Mouse (Mus musculus) neural tube, embryonic 11.5 days (tissue): Measurements from ENCODE around the gene Cnksr3. TPM values are rescaled to one million over a fixed set of nuclear protein-coding genes. Genes with fewer than 3 reads are reported as not detected.

ENCODE experiments used
- ATAC-seq: fragments of 200-750 bp; cut with Nextera tagmentation; 2 replicates; pipeline ENCODE4 v1.8.0; 2017; ENCODE audit warnings: moderate number of reproducible peaks, mild to moderate bottlenecking, moderate TSS enrichment, moderate library complexity; ENCODE audit not compliant: insufficient read depth, low FRiP score, low TSS enrichment
- DNase-seq: peaks from one replicate; pipeline ENCODE4 v3.0.0-alpha.2; 2015; ENCODE audit warnings: low spot score
- H3K27ac ChIP-seq: fragments of 300-500 bp; sonication (generic); 2 replicates; pipeline ENCODE4 v1.5.1; 2014; ENCODE audit warnings: low read depth, mild to moderate bottlenecking, low read length
- H3K27me3 ChIP-seq: fragments of 300-500 bp; sonication (generic); 2 replicates; pipeline ENCODE4 v1.6.1; 2014; ENCODE audit warnings: mild to moderate bottlenecking, low read length, mixed read lengths; ENCODE audit not compliant: control insufficient read depth, insufficient read depth
- H3K36me3 ChIP-seq: fragments of 300-500 bp; sonication (generic); 2 replicates; pipeline ENCODE4 v1.6.1; 2014; ENCODE audit warnings: mild to moderate bottlenecking, low read length, moderate library complexity, mixed read lengths; ENCODE audit not compliant: control insufficient read depth, insufficient read depth
- H3K4me1 ChIP-seq: fragments of 300-500 bp; sonication (generic); 2 replicates; pipeline ENCODE4 v1.6.1; 2014; ENCODE audit warnings: low read length, mixed read lengths; ENCODE audit not compliant: control insufficient read depth, insufficient read depth
- H3K4me2 ChIP-seq: fragments of 300-500 bp; sonication (generic); 2 replicates; pipeline ENCODE4 v1.6.1; 2014; ENCODE audit warnings: low read depth, mild to moderate bottlenecking, moderate library complexity
- H3K4me3 ChIP-seq: fragments of 300-500 bp; sonication (generic); 2 replicates; pipeline ENCODE4 v1.5.1; 2014; ENCODE audit warnings: low read depth, low read length
- H3K9ac ChIP-seq: fragments of 300-500 bp; sonication (generic); 2 replicates; pipeline ENCODE4 v1.6.1; 2014; ENCODE audit warnings: mild to moderate bottlenecking, low read length
- H3K9me3 ChIP-seq: fragments of 300-500 bp; sonication (generic); 2 replicates; pipeline ENCODE4 v1.6.1; 2016; ENCODE audit warnings: low read length; ENCODE audit not compliant: control insufficient read depth
- WGBS: fragments of 180-500 bp; shearing (Covaris S2); extraction: QIAGEN DNeasy Blood & Tissue Kit; methylation state at CpG from one replicate; pipeline ENCODE4 v1.1.7; 2014; 5-methylcytosine and 5-hydroxymethylcytosine counted together
- polyA plus RNA-seq: library from polyadenylated mRNA; unstranded; fragments of >200 nt; fragmentation: Nextera tagmentation; extraction: Ambion mirVana; gene quantifications from 2 replicates; pipeline ENCODE4 v1.2.1, GENCODE M21; 2014

Gene Cnksr3
- polyA plus RNA-seq, 1 experiment from 2014 or later, result 8.1 TPM

GRCm38 (mm10) chr10:7202576-7202975 lies 9.5 kb downstream of the Cnksr3 start:
- no peaks in the 10 kb centered on the region for H3K36me3 ChIP-seq
- 86% methylated on average over 9 of the region's 9 CpGs for WGBS
- H3K9ac ChIP-seq, result no peak overlapping the region
- H3K9me3 ChIP-seq, result no peaks in the 10 kb centered on the region
- no peak overlapping the region for H3K27ac ChIP-seq
- DNase-seq (no peak), ATAC-seq (no peak)
- H3K4me2 ChIP-seq, result no peak overlapping the region
- H3K4me1 ChIP-seq, result no peaks in the 10 kb centered on the region
- H3K4me3 ChIP-seq, result no peak overlapping the region
- H3K27me3 ChIP-seq, result no peaks in the 10 kb centered on the region

GRCm38 (mm10) chr10:7200665-7201064 lies 11.4 kb downstream of the Cnksr3 start:
- H3K4me2 ChIP-seq, result no peak overlapping the region
- no peak for ATAC-seq
- H3K9ac ChIP-seq, result no peak overlapping the region
- no peak overlapping the region for H3K4me3 ChIP-seq
- DNase-seq, result no peak
- WGBS, result 87% methylated on average over 7 of the region's 7 CpGs
- H3K4me1 ChIP-seq, result no peaks in the 10 kb centered on the region
- H3K36me3 ChIP-seq, result no peaks in the 10 kb centered on the region
- H3K9me3 ChIP-seq, result no peaks in the 10 kb centered on the region
- H3K27me3 ChIP-seq, result no peaks in the 10 kb centered on the region
- H3K27ac ChIP-seq, result no peak overlapping the region

- H3K27me3 ChIP-seq, result no peaks in the 10 kb centered on the region
- no peak overlapping the region for H3K27ac ChIP-seq
- no peak overlapping the region for H3K4me2 ChIP-seq
- H3K36me3 ChIP-seq, result no peaks in the 10 kb centered on the region
- no peak overlapping the region for H3K4me3 ChIP-seq
- DNase-seq (no peak), ATAC-seq (no peak)
- no peaks in the 10 kb centered on the region for H3K4me1 ChIP-seq
- H3K9me3 ChIP-seq, result no peaks in the 10 kb centered on the region
- no peak overlapping the region for H3K9ac ChIP-seq
Observed at GRCm38 (mm10) chr10:7198201-7198600, 13.8 kb downstream of the Cnksr3 start.

GRCm38 (mm10) chr10:7197733-7198132 lies 14.3 kb downstream of the Cnksr3 start:
- no peak for ATAC-seq
- WGBS, result 91% methylated on average over 6 of the region's 6 CpGs
- no peaks in the 10 kb centered on the region for H3K27me3 ChIP-seq

GRCm38 (mm10) chr10:7196668-7197400 lies 15.2 kb downstream of the Cnksr3 start:
- ATAC-seq (no peak), DNase-seq (no peak)
- H3K9ac ChIP-seq, result no peak overlapping the region
- 79% methylated on average over 8 of the region's 8 CpGs for WGBS
- H3K27me3 ChIP-seq, result no peaks in the 10 kb centered on the region
- H3K4me1 ChIP-seq, result no peaks in the 10 kb centered on the region
- H3K9me3 ChIP-seq, result no peaks in the 10 kb centered on the region
- H3K36me3 ChIP-seq, result no peaks in the 10 kb centered on the region
- no peak overlapping the region for H3K27ac ChIP-seq
- H3K4me2 ChIP-seq, result no peak overlapping the region
- no peak overlapping the region for H3K4me3 ChIP-seq

More at GRCm38 (mm10) chr10:7197733-7198132, 14.3 kb downstream of the Cnksr3 start:
- no peak overlapping the region for H3K4me2 ChIP-seq
- H3K9me3 ChIP-seq, result no peaks in the 10 kb centered on the region
- no peaks in the 10 kb centered on the region for H3K36me3 ChIP-seq
- DNase-seq, result no peak
- H3K27ac ChIP-seq, result no peak overlapping the region
- H3K4me1 ChIP-seq, result no peaks in the 10 kb centered on the region
- H3K9ac ChIP-seq, result no peak overlapping the region
- no peak overlapping the region for H3K4me3 ChIP-seq

GRCm38 (mm10) chr10:7195927-7196326 lies 16.1 kb downstream of the Cnksr3 start:
- Histone ChIP-seq H3K27me3 (no peaks in the 10 kb centered on the region), H3K4me2 (no peak overlapping the region), H3K9ac (no peak overlapping the region), H3K36me3 (no peaks in the 10 kb centered on the region), H3K4me3 (no peak overlapping the region), H3K9me3 (no peaks in the 10 kb centered on the region), H3K27ac (no peak overlapping the region), H3K4me1 (no peaks in the 10 kb centered on the region)
- no peak for ATAC-seq
- no peak for DNase-seq
- WGBS, result 82% methylated on average over 6 of the region's 6 CpGs

GRCm38 (mm10) chr10:7191721-7192413 lies 20.2 kb downstream of the Cnksr3 start:
- Histone ChIP-seq H3K4me3 (no peak overlapping the region), H3K36me3 (no peaks in the 10 kb centered on the region), H3K27ac (no peak overlapping the region), H3K4me2 (no peak overlapping the region), H3K4me1 (no peaks in the 10 kb centered on the region), H3K27me3 (no peaks in the 10 kb centered on the region), H3K9me3 (no peaks in the 10 kb centered on the region), H3K9ac (no peak overlapping the region)
- no peak for DNase-seq
- 84% methylated on average over 9 of the region's 9 CpGs for whole genome bisulfite sequencing
- no peak for ATAC-seq

GRCm38 (mm10) chr10:7189194-7189593 lies 22.8 kb downstream of the Cnksr3 start:
- WGBS, result 88% methylated on average over 6 of the region's 6 CpGs
- H3K4me3 ChIP-seq, result no peak overlapping the region
- no peak overlapping the region for H3K27ac ChIP-seq
- ATAC-seq (no peak), DNase-seq (no peak)
- no peaks in the 10 kb centered on the region for H3K9me3 ChIP-seq
- H3K27me3 ChIP-seq, result no peaks in the 10 kb centered on the region
- no peaks in the 10 kb centered on the region for H3K4me1 ChIP-seq
- H3K36me3 ChIP-seq, result no peaks in the 10 kb centered on the region
- H3K9ac ChIP-seq, result no peak overlapping the region
- H3K4me2 ChIP-seq, result no peak overlapping the region

GRCm38 (mm10) chr10:7187881-7188280 lies 24.2 kb downstream of the Cnksr3 start:
- 72% methylated on average over 7 of the region's 7 CpGs for WGBS
- Histone ChIP-seq H3K9me3 (no peaks in the 10 kb centered on the region), H3K4me2 (no peak overlapping the region), H3K27ac (no peak overlapping the region), H3K4me1 (0 out of 2 replicates have a peak, but pooled peaks cover 4% of the 10 kb centered on the region), H3K9ac (no peak overlapping the region), H3K4me3 (no peak overlapping the region), H3K27me3 (no peaks in the 10 kb centered on the region), H3K36me3 (no peaks in the 10 kb centered on the region)
- no peak for DNase-seq
- no peak for ATAC-seq
